Mouse (Mus musculus) right cerebral cortex, adult 2 months (tissue): ENCODE results near the gene Kcnc3.

Source experiments
- DNase-seq, 2 experiments: peaks; one replicate each; pipeline ENCODE4 v3.0.0; 2021 to 2022; ENCODE audit warnings: low spot score in 2 of 2

Gene Kcnc3

GRCm38 (mm10) chr7:44590402-44591347, at the start of gene Kcnc3:
Gene Kcnc3, plus strand, starts transcription at chr7:44590664.
- DNase-seq = peak; percentile 90 to 93

GRCm38 (mm10) chr7:44542555-44542954, 47.9 kb upstream of the Kcnc3 start:
- no peak for DNase-seq

GRCm38 (mm10) chr7:44543071-44543470, 47.4 kb upstream of the Kcnc3 start:
- DNase-seq = no peak

- no peak for DNase-seq
Measured at GRCm38 (mm10) chr7:44546274-44546673, 44.2 kb upstream of the Kcnc3 start.

GRCm38 (mm10) chr7:44547041-44547440, 43.4 kb upstream of the Kcnc3 start:
- no peak for DNase-seq

GRCm38 (mm10) chr7:44547725-44548124, 42.7 kb upstream of the Kcnc3 start:
- no peak for DNase-seq

- peak; percentile 99 for DNase-seq
Measured at GRCm38 (mm10) chr7:44548497-44549087, 41.9 kb upstream of the Kcnc3 start, which contains the start of gene Pold1. Gene Pold1, minus strand, starts transcription at chr7:44548849.

- no peak for DNase-seq
Measured at GRCm38 (mm10) chr7:44549621-44550408, 40.6 kb upstream of the Kcnc3 start.

- no peak for DNase-seq
Measured at GRCm38 (mm10) chr7:44550409-44550678, 40.1 kb upstream of the Kcnc3 start.

GRCm38 (mm10) chr7:44551301-44551700, 39.2 kb upstream of the Kcnc3 start:
- no peak for DNase-seq

- DNase-seq = no peak
Measured at GRCm38 (mm10) chr7:44551731-44552130, 38.7 kb upstream of the Kcnc3 start.

GRCm38 (mm10) chr7:44552141-44552908, 38.1 kb upstream of the Kcnc3 start:
- no peak for DNase-seq

- DNase-seq = peak; percentile 27 to 42
Measured at GRCm38 (mm10) chr7:44553196-44553764, 37.2 kb upstream of the Kcnc3 start.

GRCm38 (mm10) chr7:44553826-44554225, 36.6 kb upstream of the Kcnc3 start, which contains the start of gene Nr1h2:
Gene Nr1h2, minus strand, starts transcription at chr7:44553951.
- DNase-seq = peak; percentile 95 to 96

GRCm38 (mm10) chr7:44557629-44558028, 32.8 kb upstream of the Kcnc3 start:
- DNase-seq = no peak

GRCm38 (mm10) chr7:44560435-44561400, 29.7 kb upstream of the Kcnc3 start:
- DNase-seq = peak; percentile 84 to 85

GRCm38 (mm10) chr7:44563284-44563683, 27.2 kb upstream of the Kcnc3 start:
- DNase-seq = no peak

GRCm38 (mm10) chr7:44564486-44564885, 26.0 kb upstream of the Kcnc3 start:
- no peak for DNase-seq

GRCm38 (mm10) chr7:44565414-44565813, 25.1 kb upstream of the Kcnc3 start:
- DNase-seq = no peak

GRCm38 (mm10) chr7:44568803-44569202, 21.7 kb upstream of the Kcnc3 start:
- DNase-seq = no peak
